Mouse (Mus musculus) lung, postnatal 0 days (tissue): Measurements from ENCODE around the gene Ppp1r9b.

Source experiments
- CTCF ChIP-seq: IDR thresholded peaks from 2 replicates; pipeline ENCODE4 v1.5.1; 2016; ENCODE audit warnings: antibody characterized with exemption, mild to moderate bottlenecking
- EP300 ChIP-seq: IDR thresholded peaks from 2 replicates; pipeline ENCODE4 v1.6.1; 2016; ENCODE audit warnings: antibody characterized with exemption, mild to moderate bottlenecking, control low read depth

DNA sequence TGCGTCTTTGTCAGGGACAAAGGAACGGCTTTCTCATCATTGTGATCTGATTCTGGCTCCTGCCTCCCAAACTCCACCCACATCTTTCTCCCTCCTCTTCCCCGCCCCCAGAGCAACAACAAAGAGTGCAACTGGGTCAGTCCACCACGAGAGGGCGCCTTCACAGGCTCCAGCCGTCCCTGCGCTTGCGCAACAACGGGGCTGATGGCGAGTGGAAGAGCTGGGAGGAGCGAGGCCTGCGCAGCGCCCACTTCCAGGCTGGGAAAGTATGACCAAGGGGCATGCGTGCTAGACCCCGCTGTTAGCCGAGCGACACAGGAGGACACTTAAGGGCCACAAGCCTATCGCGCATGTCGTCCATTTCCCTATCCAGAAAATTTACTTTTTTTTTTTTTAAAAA is 11.9 kb upstream of the Ppp1r9b start:
- TF ChIP-seq CTCF (peak; percentile 100), EP300 (no peak; the same call in 1 of the 2 replicates)
